Mouse (Mus musculus) olfactory bulb, adult 2 months (tissue): ENCODE measurements around the gene Gm49486.

ENCODE experiments used
- CTCF ChIP-seq: fragments of 200-500 bp; IDR thresholded peaks from 2 replicates; pipeline ENCODE4 v1.5.1; 2012; ENCODE audit warnings: low read depth, mild to moderate bottlenecking, low read length, moderate library complexity; ENCODE audit not compliant: insufficient read depth
- POLR2A ChIP-seq: fragments of 200-500 bp; IDR thresholded peaks from 2 replicates; pipeline ENCODE4 v1.6.1; 2012; ENCODE audit warnings: mild to moderate bottlenecking, low read depth, low read length, moderate library complexity; ENCODE audit not compliant: insufficient read depth

- TF ChIP-seq POLR2A (peak; percentile 34; the same call in 1 of the 2 replicates), CTCF (peak; percentile 6; the same call in 1 of the 2 replicates)
Measured at GRCm38 (mm10) chr15:79251781-79252491, 22.7 kb downstream of the Gm49486 start.
